Mouse (Mus musculus) T-cell, adult 2 months (primary cell): ENCODE results near the gene Ern1.

Source experiments
- DNase-seq: peaks from one replicate; pipeline ENCODE4 v3.0.0; 2022; ENCODE audit warnings: low spot score

Gene Ern1

DNA sequence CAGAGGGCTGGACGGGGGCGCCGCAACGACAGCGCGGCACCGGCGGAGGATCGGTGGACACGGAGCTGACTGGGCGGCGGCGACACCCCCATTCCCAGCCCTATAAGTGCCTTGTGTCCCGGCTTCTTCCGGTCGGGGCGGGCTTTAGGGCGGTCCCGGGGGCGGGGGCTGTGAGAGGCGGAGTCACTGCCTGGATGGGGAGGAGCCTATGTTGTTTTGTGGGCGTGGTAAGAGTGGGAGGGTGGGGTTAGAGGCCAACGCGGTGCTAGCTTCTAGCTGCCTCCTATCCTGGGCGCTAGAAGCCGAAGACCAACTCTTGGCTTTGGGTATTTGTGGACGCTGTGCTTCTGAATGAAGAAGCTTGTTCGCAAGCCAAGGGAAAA, at the start of gene Ern1:
Gene Ern1, minus strand, starts transcription at position 120 of the 383 bp plus-strand sequence.
- DNase-seq: peak; percentile 94

DNA sequence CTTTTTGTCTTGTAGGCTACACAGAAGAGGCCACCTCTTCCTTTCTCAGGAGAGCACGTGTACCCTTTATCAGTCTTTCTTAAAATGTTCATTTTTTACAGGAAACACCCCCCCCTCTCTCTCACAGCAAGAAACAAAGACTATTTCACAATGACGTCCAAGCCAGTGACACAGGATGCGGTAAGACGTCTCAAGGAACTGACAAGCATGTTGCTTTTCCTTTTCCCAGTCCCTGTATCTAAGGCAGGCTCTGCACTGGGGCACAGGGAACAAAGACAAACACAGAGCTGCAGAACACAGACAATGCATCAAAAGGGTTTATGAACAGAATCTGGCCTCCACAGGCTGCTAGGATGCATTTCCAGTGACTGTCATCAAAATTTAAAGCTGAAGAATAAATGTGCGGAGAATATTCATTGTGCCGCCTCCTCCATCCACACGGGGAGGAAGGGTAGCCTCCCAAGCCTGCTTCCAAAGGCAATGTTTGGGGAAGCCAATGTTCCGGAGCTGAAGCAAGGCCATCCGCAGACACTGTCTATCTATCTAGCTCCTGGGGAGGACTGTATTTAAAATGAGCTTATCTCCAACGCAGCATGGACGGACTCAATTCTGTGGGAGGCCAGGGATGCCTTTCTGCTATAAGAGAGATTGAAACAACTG, 48.7 kb upstream of the Ern1 start:
- DNase-seq: peak; percentile 94

GRCm38 (mm10) chr11:106535660-106536252, 48.1 kb upstream of the Ern1 start:
- no peak for DNase-seq

GRCm38 (mm10) chr11:106532248-106532790, 44.7 kb upstream of the Ern1 start:
- no peak for DNase-seq

- DNase-seq: no peak
Measured at GRCm38 (mm10) chr11:106529786-106530185, 42.1 kb upstream of the Ern1 start.

DNA sequence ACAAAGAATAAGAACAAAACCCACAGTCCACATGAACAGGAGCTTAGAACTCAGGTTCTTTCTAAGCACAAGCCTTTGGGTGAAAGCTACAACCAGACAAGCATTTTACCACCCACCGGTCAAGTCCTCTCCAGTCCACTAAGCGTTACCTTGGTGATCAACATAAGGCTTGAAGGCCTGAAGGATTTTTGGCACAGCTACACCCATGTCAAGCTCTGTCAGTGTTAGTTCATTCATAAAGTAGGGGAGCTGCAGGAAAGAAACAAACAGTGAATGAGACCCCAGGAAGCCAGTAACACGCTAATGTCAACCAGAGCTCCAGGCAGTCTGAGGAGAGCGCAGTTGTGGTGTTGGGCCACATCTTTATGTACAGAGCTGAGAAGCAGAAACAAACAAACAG, 41.5 kb upstream of the Ern1 start:
- no peak for DNase-seq

DNA sequence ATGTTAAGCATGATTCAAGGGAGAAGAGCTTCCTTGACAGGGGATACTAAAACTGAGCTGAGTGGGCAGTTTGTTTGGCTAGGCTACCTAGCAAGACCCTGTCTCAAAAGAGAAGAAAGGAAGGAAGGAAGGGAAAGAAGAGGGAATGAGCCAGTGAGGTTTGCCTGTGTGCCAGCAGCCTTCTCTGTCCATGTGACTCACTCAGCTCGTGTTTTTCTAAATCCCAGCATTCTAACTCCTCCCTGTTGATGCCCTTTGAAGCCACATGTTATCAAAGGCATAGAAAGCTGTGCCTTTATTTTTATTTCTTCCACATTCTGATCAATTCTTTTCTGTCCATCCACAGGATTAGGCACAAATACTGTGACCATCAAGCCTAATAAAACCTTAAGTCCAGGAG, 40.3 kb upstream of the Ern1 start:
- no peak for DNase-seq

GRCm38 (mm10) chr11:106527147-106527821, 39.6 kb upstream of the Ern1 start:
- DNase-seq: no peak

- DNase-seq: no peak
Measured at GRCm38 (mm10) chr11:106522538-106522937, 34.9 kb upstream of the Ern1 start.

DNA sequence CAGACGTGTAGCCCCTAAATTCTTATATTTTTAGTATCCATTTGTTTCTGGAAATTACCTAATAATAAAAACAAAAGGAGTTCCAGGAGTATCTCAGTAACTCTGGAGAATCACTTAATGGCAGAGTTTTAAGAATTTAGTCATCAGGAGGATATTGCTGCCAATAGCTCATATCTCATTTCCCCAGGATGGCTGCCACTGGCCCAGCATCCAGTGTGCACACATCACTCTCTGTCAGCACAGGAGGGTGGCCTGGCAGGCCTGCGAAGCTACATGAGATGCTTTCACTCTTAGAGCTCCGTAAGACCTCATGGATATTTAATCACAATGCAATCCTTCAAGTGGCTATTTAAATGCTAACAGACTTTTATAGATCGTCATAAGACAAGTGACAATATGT, 34.0 kb upstream of the Ern1 start:
- no peak for DNase-seq

DNA sequence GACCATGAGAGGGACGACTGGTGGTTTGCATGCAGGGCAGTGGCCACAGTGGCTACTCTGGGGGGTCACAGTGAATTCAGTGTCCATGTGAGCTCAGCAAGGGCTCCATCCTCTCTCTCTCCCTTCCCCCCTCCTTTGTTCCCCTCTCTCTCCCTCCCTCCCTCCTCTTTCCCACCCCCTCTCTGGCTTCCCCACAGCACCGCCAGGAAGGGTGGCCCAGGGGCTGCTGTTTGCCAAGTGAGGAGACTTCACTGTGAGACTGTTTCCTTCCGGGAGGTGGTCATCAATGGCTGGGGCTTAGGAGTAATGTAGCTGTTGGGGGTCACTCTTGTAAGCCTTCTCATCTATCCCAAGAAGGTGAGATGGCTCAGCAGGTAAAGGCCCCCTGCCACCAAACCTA, 32.8 kb upstream of the Ern1 start:
- no peak for DNase-seq

- DNase-seq: no peak
Measured at GRCm38 (mm10) chr11:106519519-106519918, 31.9 kb upstream of the Ern1 start.

DNA sequence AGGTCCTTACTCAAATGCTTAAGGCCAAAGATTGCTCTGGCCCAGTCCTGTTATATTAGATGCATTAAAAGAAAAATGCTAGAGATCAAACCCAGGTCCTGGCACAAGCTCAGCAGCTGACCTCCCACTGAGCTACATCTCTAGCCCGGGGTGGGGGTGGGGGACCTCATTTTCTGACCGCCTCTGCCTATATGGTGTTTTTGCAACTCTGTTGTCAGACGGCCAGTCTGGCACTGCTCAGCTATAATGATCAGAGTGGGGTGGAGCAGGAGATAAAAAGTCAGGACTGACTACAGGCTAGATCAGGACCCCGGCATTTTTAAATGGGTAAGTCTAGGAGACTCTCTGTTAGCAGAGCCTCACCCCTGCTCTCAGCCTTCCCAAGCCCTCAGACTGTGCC, 30.7 kb upstream of the Ern1 start:
- no peak for DNase-seq

DNA sequence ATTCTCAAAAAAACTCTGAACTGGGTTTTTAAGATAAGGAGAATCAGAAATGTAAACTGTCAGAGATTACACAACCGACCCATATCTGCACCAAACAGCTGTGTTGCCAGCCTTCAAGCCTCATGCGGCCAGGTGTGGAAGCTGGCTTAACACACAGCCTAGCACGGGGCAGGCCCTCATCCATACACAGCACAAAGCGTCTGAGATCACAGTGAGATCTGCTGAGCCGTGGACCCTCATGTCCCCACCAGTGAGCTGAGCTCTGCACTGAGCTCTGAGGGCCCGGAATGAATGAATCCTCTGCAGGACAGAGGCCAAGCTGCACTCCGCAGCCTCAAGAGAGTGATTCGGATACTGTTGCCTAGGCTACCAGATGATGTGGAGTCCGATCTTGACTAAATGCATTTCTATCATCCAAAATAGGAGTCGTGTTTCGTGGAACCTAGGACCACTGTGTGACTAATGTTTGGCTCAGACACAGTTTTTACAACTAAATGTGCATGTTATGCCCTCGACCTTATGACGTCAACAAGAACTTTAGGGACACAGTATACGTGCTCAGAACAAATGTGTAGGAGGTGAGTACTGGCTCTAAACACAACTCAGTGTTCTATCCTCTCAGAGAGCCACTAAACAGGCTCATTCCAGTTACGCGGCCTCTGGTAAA, 27.6 kb upstream of the Ern1 start:
- DNase-seq: no peak

DNA sequence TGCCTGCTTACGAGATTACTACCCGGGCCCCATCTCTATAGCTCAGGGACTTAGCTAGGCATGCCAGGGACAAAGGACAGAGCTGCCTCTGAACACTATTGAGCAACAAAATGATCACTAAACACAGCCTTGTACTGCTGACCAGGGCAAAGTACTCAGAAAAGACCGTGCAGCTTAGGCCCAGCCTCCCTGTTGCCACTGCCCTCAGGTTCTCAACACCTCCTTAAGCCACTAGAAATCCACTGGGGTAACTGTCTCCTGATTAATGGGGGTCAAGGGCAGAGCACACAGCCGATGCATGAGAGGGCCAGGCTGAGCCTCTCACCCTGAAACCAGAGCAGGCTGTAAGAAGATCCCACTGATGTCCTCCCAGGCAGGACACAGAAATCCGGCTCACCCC, 26.8 kb upstream of the Ern1 start:
- no peak for DNase-seq

- peak; percentile 71 for DNase-seq
Measured at GRCm38 (mm10) chr11:106513166-106513565, 25.5 kb upstream of the Ern1 start.

- DNase-seq: no peak
Measured at GRCm38 (mm10) chr11:106512006-106512390, 24.3 kb upstream of the Ern1 start.

GRCm38 (mm10) chr11:106511236-106512005, 23.8 kb upstream of the Ern1 start:
- no peak for DNase-seq

GRCm38 (mm10) chr11:106507638-106508037, 20.0 kb upstream of the Ern1 start:
- no peak for DNase-seq

DNA sequence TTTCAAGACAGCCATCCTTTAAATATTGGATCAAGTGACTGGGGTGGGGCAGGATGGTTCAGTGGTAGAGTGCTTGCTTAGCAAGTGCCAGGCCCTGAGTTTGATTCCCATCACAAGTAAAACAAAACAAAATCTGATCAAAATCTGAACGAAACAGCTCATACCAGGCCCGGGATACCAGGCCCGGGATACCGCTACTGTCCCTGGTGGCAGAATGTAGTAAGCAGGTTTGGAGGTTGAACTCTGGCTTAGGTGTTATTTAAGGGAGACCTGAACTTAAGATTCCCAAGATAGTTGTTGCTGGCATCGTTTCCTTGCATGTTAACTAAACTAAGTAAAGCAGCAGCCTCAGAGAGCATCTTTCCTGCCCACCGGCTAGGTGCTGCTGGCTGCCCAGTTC, 18.6 kb upstream of the Ern1 start:
- DNase-seq: peak; percentile 23

DNA sequence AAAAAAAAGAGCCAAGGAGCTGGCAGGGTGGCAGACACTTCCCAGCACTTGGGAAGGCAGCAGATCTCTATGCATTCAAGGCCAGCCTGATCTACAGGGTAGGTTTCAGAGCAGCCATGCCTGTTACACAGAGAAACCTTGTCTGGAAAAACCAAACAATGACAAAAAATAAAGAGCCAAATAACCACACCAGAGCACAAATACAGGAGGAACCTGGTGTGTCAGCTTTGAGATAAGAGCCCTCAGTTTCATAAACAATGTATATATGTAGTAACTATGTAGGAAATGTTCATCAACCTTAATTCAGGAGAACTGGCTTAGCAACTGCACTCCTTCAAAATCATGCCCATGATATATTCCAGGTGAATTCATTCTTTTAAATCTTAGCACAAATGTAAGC, 16.5 kb upstream of the Ern1 start:
- no peak for DNase-seq

DNA sequence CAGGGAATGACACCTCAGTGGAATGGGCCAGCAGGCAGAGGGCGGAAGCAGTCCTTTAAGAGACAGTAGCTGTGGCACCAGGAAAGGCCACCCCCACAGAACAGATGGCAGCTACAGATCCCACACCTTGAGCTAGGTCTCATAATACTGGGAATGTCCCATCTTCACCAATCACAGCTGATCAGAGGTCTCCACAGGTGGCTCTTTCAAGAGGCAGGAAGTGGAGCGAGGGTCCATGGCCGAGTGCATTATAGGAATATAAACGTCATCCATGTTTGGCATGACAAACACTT, 15.7 kb upstream of the Ern1 start:
- DNase-seq: no peak
